Mouse (Mus musculus) splenic B cell, adult 2 months (primary cell): ENCODE measurements at regions not wholly inside any gene's neighbourhood (a gene's known extent, or its start where the extent isn't known, plus 50 kb on each side); places are given as distances from the start of the nearest gene placed in this dataset.

ENCODE experiments used
- DNase-seq: peaks from one replicate; pipeline ENCODE4 v3.0.0-alpha.2; 2011; ENCODE audit warnings: low read depth, low spot score
- H3K27me3 ChIP-seq: 2 replicates; pipeline ENCODE4 v1.6.1; 2012; ENCODE audit warnings: mild to moderate bottlenecking, low read length, moderate library complexity, mixed read lengths; ENCODE audit not compliant: control insufficient read depth, poor library complexity, insufficient read depth, severe bottlenecking
- H3K36me3 ChIP-seq: 2 replicates; pipeline ENCODE4 v1.6.1; 2012; ENCODE audit warnings: mild to moderate bottlenecking, low read length, moderate library complexity, mixed read lengths; ENCODE audit not compliant: control insufficient read depth, poor library complexity, insufficient read depth, severe bottlenecking

GRCm38 (mm10) chr13:112160173-112160641, 128.0 kb upstream of the Ankrd55 start:
- no peak for DNase-seq
- Histone ChIP-seq H3K36me3 (no peaks in the 10 kb centered on the region), H3K27me3 (no peaks in the 10 kb centered on the region)

- no peak for DNase-seq
- H3K27me3 ChIP-seq = no peaks in the 10 kb centered on the region
These were observed 127.5 kb upstream of the Ankrd55 start for GRCm38 (mm10) chr13:112160726-112161125.

GRCm38 (mm10) chr13:112161886-112162285, 126.4 kb upstream of the Ankrd55 start:
- no peak for DNase-seq
- no peaks in the 10 kb centered on the region for H3K36me3 ChIP-seq
- no peaks in the 10 kb centered on the region for H3K27me3 ChIP-seq

More at GRCm38 (mm10) chr13:112160726-112161125, 127.5 kb upstream of the Ankrd55 start:
- no peaks in the 10 kb centered on the region for H3K36me3 ChIP-seq

- H3K27me3 ChIP-seq = no peaks in the 10 kb centered on the region
- no peaks in the 10 kb centered on the region for H3K36me3 ChIP-seq
- no peak for DNase-seq
These were observed 122.3 kb upstream of the Ankrd55 start for GRCm38 (mm10) chr13:112165921-112166320.

GRCm38 (mm10) chr13:112166338-112166802, 121.9 kb upstream of the Ankrd55 start:
- Histone ChIP-seq H3K36me3 (no peaks in the 10 kb centered on the region), H3K27me3 (no peaks in the 10 kb centered on the region)
- DNase-seq = no peak

GRCm38 (mm10) chr13:112168468-112168867, 119.8 kb upstream of the Ankrd55 start:
- no peaks in the 10 kb centered on the region for H3K27me3 ChIP-seq
- DNase-seq = no peak
- no peaks in the 10 kb centered on the region for H3K36me3 ChIP-seq

GRCm38 (mm10) chr13:112170872-112171271, 117.4 kb upstream of the Ankrd55 start:
- DNase-seq = no peak
- H3K27me3 ChIP-seq = no peaks in the 10 kb centered on the region

GRCm38 (mm10) chr13:112171940-112172715, 116.1 kb upstream of the Ankrd55 start:
- Histone ChIP-seq H3K36me3 (no peaks in the 10 kb centered on the region), H3K27me3 (no peaks in the 10 kb centered on the region)
- DNase-seq = no peak

More at GRCm38 (mm10) chr13:112170872-112171271, 117.4 kb upstream of the Ankrd55 start:
- no peaks in the 10 kb centered on the region for H3K36me3 ChIP-seq

- Histone ChIP-seq H3K27me3 (no peaks in the 10 kb centered on the region), H3K36me3 (no peaks in the 10 kb centered on the region)
- no peak for DNase-seq
These were observed 114.3 kb upstream of the Ankrd55 start for GRCm38 (mm10) chr13:112173973-112174372.

GRCm38 (mm10) chr13:112178031-112178430, 110.2 kb upstream of the Ankrd55 start:
- no peak for DNase-seq
- H3K36me3 ChIP-seq = no peaks in the 10 kb centered on the region
- no peaks in the 10 kb centered on the region for H3K27me3 ChIP-seq

GRCm38 (mm10) chr13:112183996-112184395, 104.3 kb upstream of the Ankrd55 start:
- Histone ChIP-seq H3K36me3 (no peaks in the 10 kb centered on the region), H3K27me3 (no peaks in the 10 kb centered on the region)
- no peak for DNase-seq

- DNase-seq = no peak
- Histone ChIP-seq H3K27me3 (no peaks in the 10 kb centered on the region), H3K36me3 (no peaks in the 10 kb centered on the region)
These were observed 103.1 kb upstream of the Ankrd55 start for GRCm38 (mm10) chr13:112185116-112185515.

- no peaks in the 10 kb centered on the region for H3K27me3 ChIP-seq
- no peaks in the 10 kb centered on the region for H3K36me3 ChIP-seq
- DNase-seq = no peak
These were observed 101.0 kb upstream of the Ankrd55 start for GRCm38 (mm10) chr13:112187226-112187625.

GRCm38 (mm10) chr13:112188313-112188712, 99.9 kb upstream of the Ankrd55 start:
- no peak for DNase-seq
- H3K36me3 ChIP-seq = no peaks in the 10 kb centered on the region
- no peaks in the 10 kb centered on the region for H3K27me3 ChIP-seq

GRCm38 (mm10) chr13:112188741-112189476, 99.3 kb upstream of the Ankrd55 start:
- DNase-seq = no peak
- no peaks in the 10 kb centered on the region for H3K36me3 ChIP-seq
- H3K27me3 ChIP-seq = no peaks in the 10 kb centered on the region
